Mouse (Mus musculus) left cerebral cortex, adult 2 months (tissue): ENCODE data around the gene H2-K1. TPM values are rescaled to one million over a fixed set of nuclear protein-coding genes. Genes with fewer than 3 reads are reported as not detected.

Experiments
- DNase-seq, 2 experiments: peaks; one replicate each; pipeline ENCODE4 v3.0.0; 2021 to 2022; ENCODE audit warnings: low spot score in 2 of 2, mixed read lengths in 1 of 2; ENCODE audit errors: extremely low spot score in 1 of 2
- H3K27ac ChIP-seq: fragments of 200-600 bp; 2 replicates; pipeline ENCODE4 v1.8.1; 2022
- H3K4me3 ChIP-seq: fragments of 200-600 bp; 2 replicates; pipeline ENCODE4 v1.8.1; 2022
- CTCF ChIP-seq: fragments of 200-600 bp; IDR thresholded peaks from 2 replicates; pipeline ENCODE4 v1.8.1; 2022; ENCODE audit warnings: antibody characterized with exemption, mild to moderate bottlenecking, moderate library complexity
- intact Hi-C: fragments of 180-260 bp; cut with DNase I; formaldehyde crosslinking; loops from one replicate; pipeline ENCODE4 v1.15.1; 2025
- total RNA-seq, 2 experiments: library from RNA; stranded (reverse); gene quantifications; 2 replicates each; pipeline ENCODE4 v1.2.3; 2021

The H2-K1 gene
- total RNA-seq, 2 experiments from 2014 or later: 19.7 to 23.5 TPM

- no peak for DNase-seq
- H3K4me3 ChIP-seq: peak overlapping the region; percentile 82
- TF ChIP-seq CTCF: no peak
- H3K27ac ChIP-seq: peak overlapping the region; percentile 98; the same call in 1 of the 2 replicates
- intact Hi-C loops: loop anchor here (2.0 to 5.0 kb wide), 3 partner anchors 44 to 559 kb away; partner anchors contain the start of genes H2-DMa and Pbx2
Measured at GRCm38 (mm10) chr17:34032806-34033205, 32.7 kb upstream of the H2-K1 start.

- Histone ChIP-seq H3K4me3 (peak overlapping the region; percentile 82), H3K27ac (peak overlapping the region; percentile 98)
- DNase-seq: peak in 1 of 2 experiments; percentile 67
- intact Hi-C loops: loop anchor here (2.0 to 5.0 kb wide), 3 partner anchors 45 to 560 kb away; partner anchors contain the start of genes H2-DMa and Pbx2
- no peak for TF ChIP-seq CTCF
Measured at GRCm38 (mm10) chr17:34032174-34032632, 32.1 kb upstream of the H2-K1 start.

DNA sequence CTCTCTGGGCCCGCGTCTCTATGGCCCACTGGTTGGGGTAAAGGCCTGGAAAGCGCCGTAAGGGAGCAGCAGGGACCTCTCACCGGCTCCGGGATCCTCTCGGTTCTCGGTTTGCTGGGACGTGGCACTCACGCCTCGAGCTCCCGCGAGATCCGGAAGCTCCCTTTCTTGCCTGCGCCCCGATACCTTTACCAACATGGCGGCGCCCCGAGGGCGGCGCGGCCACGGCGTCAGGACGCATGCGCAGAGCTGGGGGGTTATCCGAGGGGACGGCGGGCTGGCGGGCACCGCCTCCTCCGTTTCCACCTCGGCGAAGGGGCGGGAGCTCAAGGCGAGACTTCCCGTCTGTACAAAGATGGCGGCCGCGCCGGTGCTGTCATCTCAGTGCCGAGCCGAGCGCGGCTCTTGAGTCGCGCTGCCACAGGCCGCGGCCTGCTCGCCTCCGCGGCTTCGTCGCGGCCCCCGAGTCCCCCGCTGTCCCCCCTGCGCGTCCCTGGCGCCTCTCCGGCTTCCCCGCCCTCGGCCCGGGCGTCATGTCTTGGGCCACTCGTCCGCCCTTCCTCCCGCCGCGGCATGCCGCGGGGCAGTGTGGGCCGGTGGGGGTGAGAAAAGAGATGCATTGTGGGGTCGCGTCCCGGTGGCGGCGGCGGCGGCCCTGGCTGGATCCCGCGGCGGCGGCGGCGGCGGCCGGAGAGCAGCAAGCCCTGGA is 31.5 kb upstream of the H2-K1 start, which contains the start of the genes Slc39a7 and Rxrb:
Gene Slc39a7, minus strand, starts transcription at position 218 of the 709 bp plus-strand sequence.
Gene Rxrb, plus strand, starts transcription at position 348 of the 709 bp plus-strand sequence.
- intact Hi-C loops: loop anchor here (2.0 to 5.0 kb wide), 3 partner anchors 45 to 561 kb away; partner anchors contain the start of genes H2-DMa and Pbx2
- H3K4me3 ChIP-seq: peak within 1 kb of the TSS; percentile 82
- DNase-seq: peak; percentile 98 to 99
- no peak; the same call in 1 of the 2 replicates for TF ChIP-seq CTCF
- peak within 1 kb of the TSS; percentile 98 for H3K27ac ChIP-seq

DNA sequence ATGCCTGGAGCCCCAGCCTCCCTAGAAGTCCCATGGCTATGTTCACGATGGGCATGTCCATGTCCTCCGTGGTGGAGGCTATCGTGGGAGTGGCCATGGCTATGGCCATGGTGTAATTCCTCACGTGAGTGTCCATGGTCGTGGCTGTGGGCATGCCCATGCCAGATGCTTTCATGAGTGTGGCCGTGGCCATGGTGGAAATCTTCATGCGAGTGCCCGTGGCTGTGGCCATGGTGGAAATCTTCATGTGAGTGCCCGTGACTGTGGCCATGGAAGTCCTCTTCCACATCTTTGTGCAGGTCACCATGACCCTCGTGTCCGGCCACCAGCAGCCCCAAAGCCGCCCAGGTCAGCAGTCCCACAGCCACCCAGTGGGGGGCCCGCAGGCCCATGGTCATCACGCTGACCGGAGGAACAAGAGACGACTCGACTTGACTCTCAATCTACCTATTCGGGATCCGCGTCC is 30.7 kb upstream of the H2-K1 start:
- no peak for DNase-seq
- intact Hi-C loops: loop anchor here (5.0 kb wide), 1 partner anchor 561 kb away; the partner anchor contains the start of gene Pbx2
- peak overlapping the region; percentile 82 for H3K4me3 ChIP-seq
- peak overlapping the region; percentile 98 for H3K27ac ChIP-seq
- no peak; the same call in none of the 2 replicates for TF ChIP-seq CTCF

- DNase-seq: no peak
- intact Hi-C loops: loop anchor here (5.0 kb wide), 1 partner anchor 562 kb away; the partner anchor contains the start of gene Pbx2
- H3K4me3 ChIP-seq: peak overlapping the region; percentile 82
- no peak overlapping the region for H3K27ac ChIP-seq
- TF ChIP-seq CTCF: no peak
Measured at GRCm38 (mm10) chr17:34029890-34030595, 29.9 kb upstream of the H2-K1 start.

- intact Hi-C loops: no loop called here
- no peak for DNase-seq
- no peak overlapping the region for H3K27ac ChIP-seq
- no peak for TF ChIP-seq CTCF
- no peak overlapping the region for H3K4me3 ChIP-seq
Measured at GRCm38 (mm10) chr17:34029150-34029889, 29.2 kb upstream of the H2-K1 start.

DNA sequence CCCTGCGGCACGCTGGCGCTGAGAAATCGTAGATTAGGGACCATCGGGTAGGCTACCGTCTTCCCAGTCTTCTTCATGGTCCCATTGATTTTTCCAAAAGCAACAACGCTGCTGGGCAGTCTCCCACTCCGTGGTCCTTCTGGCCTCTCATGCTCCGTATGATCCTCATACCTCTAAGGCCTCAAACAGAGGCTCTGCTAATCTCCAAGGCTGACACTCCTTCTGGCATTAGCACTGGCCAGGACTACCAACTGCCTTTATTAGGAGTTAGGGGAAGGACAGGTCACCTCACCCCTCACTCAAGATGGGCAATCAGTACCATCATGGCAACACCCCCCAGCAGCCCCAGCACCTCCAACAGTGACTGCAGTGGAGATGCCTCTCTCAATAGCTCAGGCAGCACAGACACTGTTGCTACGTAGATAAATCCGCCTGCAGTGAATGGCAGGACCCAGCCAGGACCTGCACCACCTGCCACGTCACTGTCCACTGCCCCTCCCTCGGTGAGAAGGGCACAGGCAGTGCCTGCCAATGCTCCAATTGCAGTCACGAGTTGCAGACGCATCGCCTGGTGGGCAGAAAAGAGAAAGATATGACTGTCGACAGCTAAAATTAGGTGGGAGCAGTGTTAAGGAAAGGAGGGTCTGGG is 28.5 kb upstream of the H2-K1 start:
- intact Hi-C loops: no loop called here
- H3K4me3 ChIP-seq: no peak overlapping the region
- TF ChIP-seq CTCF: no peak
- no peak for DNase-seq
- H3K27ac ChIP-seq: no peak overlapping the region

GRCm38 (mm10) chr17:34027656-34028223 is 27.6 kb upstream of the H2-K1 start, which contains the start of gene H2-Ke6:
Gene H2-Ke6, minus strand, starts transcription at chr17:34028060.
- intact Hi-C loops: no loop called here
- DNase-seq: peak; percentile 87 to 91
- peak; percentile 6 for TF ChIP-seq CTCF
- Histone ChIP-seq H3K27ac (peak within 1 kb of the TSS; percentile 76), H3K4me3 (peak within 1 kb of the TSS; percentile 73)

DNA sequence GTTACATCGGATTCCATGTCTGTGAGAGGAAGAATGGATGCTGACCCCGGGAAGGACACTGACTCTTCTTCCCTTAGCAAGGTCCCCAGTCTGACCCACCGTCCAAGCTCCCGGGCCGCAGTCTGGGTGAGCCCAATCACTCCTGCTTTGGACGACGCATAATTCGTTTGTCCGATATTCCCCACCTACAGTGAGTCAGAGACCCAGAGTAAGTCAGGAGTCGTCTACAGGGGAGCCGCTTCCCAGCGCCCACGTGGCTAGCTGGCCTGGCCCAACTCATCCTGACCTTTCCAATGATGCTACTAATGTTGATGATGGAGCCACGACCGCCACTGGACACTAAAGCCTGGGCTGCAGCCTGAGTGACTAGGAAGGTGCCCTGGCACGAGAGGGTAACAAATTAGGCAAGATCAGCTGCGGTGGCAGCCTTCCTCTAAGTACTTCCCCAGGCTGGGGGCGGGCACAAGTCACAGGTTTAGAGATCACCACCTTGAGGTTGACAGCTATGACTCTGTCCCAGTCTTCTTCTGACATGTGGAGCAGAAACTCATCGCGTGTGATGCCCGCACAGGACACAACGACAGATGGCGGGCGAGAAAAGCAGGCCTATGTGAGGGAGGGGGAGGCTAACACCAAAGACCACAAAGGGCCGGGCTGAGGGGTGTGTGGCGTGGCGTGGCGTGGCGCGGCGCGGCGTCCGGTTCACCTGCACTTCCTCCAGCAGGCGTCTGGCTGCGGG is 26.9 kb upstream of the H2-K1 start:
- DNase-seq: no peak
- intact Hi-C loops: no loop called here
- Histone ChIP-seq H3K27ac (peak overlapping the region; percentile 76), H3K4me3 (peak overlapping the region; percentile 73)
- TF ChIP-seq CTCF: no peak

GRCm38 (mm10) chr17:34026221-34026620 is 26.1 kb upstream of the H2-K1 start:
- no peak for TF ChIP-seq CTCF
- intact Hi-C loops: no loop called here
- no peak for DNase-seq
- Histone ChIP-seq H3K27ac (no peak overlapping the region), H3K4me3 (no peak overlapping the region)
